Mouse (Mus musculus) E14TG2a.4 (cell line): Measurements from ENCODE around the gene Kit.

Experiments
- H3K27me3 ChIP-seq: 2 replicates; pipeline ENCODE4 v1.6.1; 2014; ENCODE audit warnings: low read length, control low read depth; ENCODE audit not compliant: insufficient read depth
- H3K36me3 ChIP-seq: 2 replicates; pipeline ENCODE4 v1.6.1; 2014; ENCODE audit warnings: low read length, control low read depth; ENCODE audit not compliant: insufficient read depth
- H3K4me1 ChIP-seq: replicated peaks from 2 replicates; pipeline ENCODE4 v1.6.1; 2014; ENCODE audit warnings: low read depth, low read length, control low read depth
- H3K4me3 ChIP-seq: replicated peaks from 2 replicates; pipeline ENCODE4 v1.5.1; 2014; ENCODE audit warnings: mild to moderate bottlenecking, low read length
- H3K9me3 ChIP-seq: 2 replicates; pipeline ENCODE4 v1.6.1; 2014; ENCODE audit warnings: low read length, control low read depth
- CTCF ChIP-seq: conservative IDR thresholded peaks from 2 replicates; pipeline ENCODE4 v1.5.1; 2014; ENCODE audit warnings: low read length
- NANOG ChIP-seq: IDR thresholded peaks from 2 replicates; pipeline ENCODE4 v1.6.1; 2014; ENCODE audit warnings: borderline replicate concordance, low read length, mixed read lengths
- POU5F1 ChIP-seq: IDR thresholded peaks from 2 replicates; pipeline ENCODE4 v1.6.1; 2014; ENCODE audit warnings: low read length, borderline replicate concordance

The Kit gene

GRCm38 (mm10) chr5:75579244-75579643 is 4.5 kb downstream of the Kit start:
- H3K36me3 ChIP-seq = no peaks in the 10 kb centered on the region

GRCm38 (mm10) chr5:75579646-75580268 is 5.0 kb downstream of the Kit start:
- H3K4me3 ChIP-seq = no peak overlapping the region
- no peaks in the 10 kb centered on the region for H3K36me3 ChIP-seq
- no peak for TF ChIP-seq CTCF
- TF ChIP-seq POU5F1 = no peak
- no peak for TF ChIP-seq NANOG
- H3K4me1 ChIP-seq = peaks cover 61% of the 10 kb centered on the region
- H3K9me3 ChIP-seq = no peaks in the 10 kb centered on the region
- 0 out of 2 replicates have a peak, but pooled peaks cover 7% of the 10 kb centered on the region for H3K27me3 ChIP-seq

More at GRCm38 (mm10) chr5:75579244-75579643, 4.5 kb downstream of the Kit start:
- peaks cover 62% of the 10 kb centered on the region for H3K4me1 ChIP-seq
- H3K9me3 ChIP-seq = no peaks in the 10 kb centered on the region
- no peak overlapping the region for H3K4me3 ChIP-seq
- H3K27me3 ChIP-seq = peaks cover 7% of the 10 kb centered on the region; the same call in 1 of the 2 replicates
- no peak for TF ChIP-seq NANOG
- TF ChIP-seq POU5F1 = no peak
- no peak for TF ChIP-seq CTCF

GRCm38 (mm10) chr5:75581926-75582325 is 7.2 kb downstream of the Kit start:
- Histone ChIP-seq H3K4me1 (peaks cover 53% of the 10 kb centered on the region), H3K9me3 (no peaks in the 10 kb centered on the region), H3K36me3 (no peaks in the 10 kb centered on the region), H3K27me3 (0 out of 2 replicates have a peak, but pooled peaks cover 7% of the 10 kb centered on the region), H3K4me3 (no peak overlapping the region)
- TF ChIP-seq CTCF (no peak), POU5F1 (no peak), NANOG (no peak)

GRCm38 (mm10) chr5:75587781-75588180 is 13.1 kb downstream of the Kit start:
- H3K4me1 ChIP-seq = peaks cover 47% of the 10 kb centered on the region
- TF ChIP-seq CTCF = no peak
- no peak for TF ChIP-seq POU5F1
- no peak overlapping the region for H3K4me3 ChIP-seq
- H3K36me3 ChIP-seq = peaks cover 3% of the 10 kb centered on the region; the same call in 1 of the 2 replicates
- no peaks in the 10 kb centered on the region for H3K9me3 ChIP-seq
- no peaks in the 10 kb centered on the region for H3K27me3 ChIP-seq

GRCm38 (mm10) chr5:75589552-75590346 is 15.0 kb downstream of the Kit start:
- H3K27me3 ChIP-seq = no peaks in the 10 kb centered on the region
- H3K9me3 ChIP-seq = no peaks in the 10 kb centered on the region
- H3K4me1 ChIP-seq = peaks cover 56% of the 10 kb centered on the region
- no peak for TF ChIP-seq CTCF
- TF ChIP-seq POU5F1 = no peak
- no peak for TF ChIP-seq NANOG
- H3K4me3 ChIP-seq = no peak overlapping the region
- peaks cover 12% of the 10 kb centered on the region; the same call in 1 of the 2 replicates for H3K36me3 ChIP-seq

- H3K9me3 ChIP-seq = no peaks in the 10 kb centered on the region
- H3K27me3 ChIP-seq = no peaks in the 10 kb centered on the region
- peaks cover 13% of the 10 kb centered on the region; the same call in 1 of the 2 replicates for H3K36me3 ChIP-seq
- H3K4me1 ChIP-seq = peaks cover 69% of the 10 kb centered on the region
- H3K4me3 ChIP-seq = no peak overlapping the region
- TF ChIP-seq CTCF (no peak), POU5F1 (no peak), NANOG (no peak)
Measured at GRCm38 (mm10) chr5:75590961-75591360, 16.2 kb downstream of the Kit start.

- no peak for TF ChIP-seq NANOG
- TF ChIP-seq POU5F1 = no peak
- TF ChIP-seq CTCF = no peak
- Histone ChIP-seq H3K4me1 (peaks cover 75% of the 10 kb centered on the region), H3K4me3 (no peak overlapping the region), H3K27me3 (no peaks in the 10 kb centered on the region), H3K36me3 (peaks cover 18% of the 10 kb centered on the region), H3K9me3 (no peaks in the 10 kb centered on the region)
Measured at GRCm38 (mm10) chr5:75591567-75591966, 16.9 kb downstream of the Kit start.

- TF ChIP-seq NANOG (no peak), POU5F1 (no peak), CTCF (no peak)
- Histone ChIP-seq H3K4me1 (peaks cover 83% of the 10 kb centered on the region), H3K9me3 (no peaks in the 10 kb centered on the region), H3K36me3 (peaks cover 20% of the 10 kb centered on the region), H3K27me3 (no peaks in the 10 kb centered on the region), H3K4me3 (no peak overlapping the region)
Measured at GRCm38 (mm10) chr5:75595319-75595718, 20.6 kb downstream of the Kit start.
